Mouse (Mus musculus): ENCODE measurements around the gene Capzb.

DNA sequence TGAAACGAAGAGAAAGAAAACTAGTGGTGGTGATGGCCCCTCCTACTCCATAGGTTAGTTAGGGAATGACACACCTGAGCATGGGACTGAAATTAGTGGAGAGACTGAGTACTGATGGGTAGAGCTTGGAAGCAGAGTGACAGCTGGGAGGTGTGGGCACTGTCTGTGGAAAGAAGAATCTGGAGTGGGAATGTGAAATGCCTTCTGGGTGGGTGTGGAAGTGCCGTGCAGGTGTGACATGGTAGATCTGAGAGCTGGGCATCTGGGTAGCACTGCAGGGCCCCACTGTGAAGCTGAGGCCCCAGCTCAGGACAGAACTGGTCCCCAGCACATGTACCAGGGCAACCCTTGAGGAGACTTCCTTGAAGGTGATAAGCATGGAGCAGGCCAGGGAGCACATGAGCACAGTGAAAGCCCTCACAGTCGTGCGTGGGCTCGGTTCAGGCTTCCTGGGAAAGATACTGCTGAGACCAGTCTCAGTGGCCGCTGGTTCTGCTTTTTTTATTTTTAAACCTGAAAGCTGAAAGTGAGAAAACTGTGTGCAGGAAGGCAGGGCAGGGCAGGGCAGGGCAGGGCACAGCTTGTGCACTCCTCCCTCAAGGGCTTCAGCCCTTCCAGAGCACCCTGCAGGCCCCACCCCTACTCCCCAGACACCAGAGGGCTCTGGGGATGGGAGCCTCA, 66.1 kb downstream of the Capzb start:
- no peak for TF ChIP-seq CTCF (IDR thresholded peaks at IDR 0.05; ENCODE audit: extremely low read depth, insufficient read depth, insufficient read length, insufficient replicate concordance)
- no peak for TF ChIP-seq POLR2A (IDR thresholded peaks at IDR 0.05; ENCODE audit: low read depth, low read length)

All from spleen, adult 2 months (tissue).